Mouse (Mus musculus) forebrain, embryonic 13.5 days (tissue): ENCODE data around the gene Olfr1444. TPM values are rescaled to one million over a fixed set of nuclear protein-coding genes. Genes with fewer than 3 reads are reported as not detected.

Experiments
- ATAC-seq: fragments of 200-750 bp; cut with Nextera tagmentation; 2 replicates; pipeline ENCODE4 v1.8.0; 2017
- H3K27ac ChIP-seq: fragments of 300-500 bp; sonication (generic); 2 replicates; pipeline ENCODE4 v1.5.1; 2015; ENCODE audit warnings: inconsistent platforms, mild to moderate bottlenecking, moderate library complexity
- H3K27me3 ChIP-seq: fragments of 300-500 bp; sonication (generic); 2 replicates; pipeline ENCODE4 v1.6.1; 2015; ENCODE audit warnings: mild to moderate bottlenecking, inconsistent platforms
- H3K36me3 ChIP-seq: fragments of 300-500 bp; sonication (generic); 2 replicates; pipeline ENCODE4 v1.6.1; 2015; ENCODE audit warnings: mild to moderate bottlenecking, inconsistent platforms; ENCODE audit not compliant: poor library complexity, severe bottlenecking
- H3K4me1 ChIP-seq: fragments of 300-500 bp; sonication (generic); 2 replicates; pipeline ENCODE4 v1.6.1; 2015; ENCODE audit warnings: inconsistent platforms
- H3K4me2 ChIP-seq: fragments of 300-500 bp; sonication (generic); 2 replicates; pipeline ENCODE4 v1.6.1; 2015; ENCODE audit warnings: inconsistent platforms, mild to moderate bottlenecking, moderate library complexity
- H3K4me3 ChIP-seq: fragments of 300-500 bp; sonication (generic); 2 replicates; pipeline ENCODE4 v1.5.1; 2015; ENCODE audit warnings: mild to moderate bottlenecking, inconsistent platforms
- H3K9ac ChIP-seq: fragments of 300-500 bp; sonication (generic); 2 replicates; pipeline ENCODE4 v1.6.1; 2015; ENCODE audit warnings: mild to moderate bottlenecking, inconsistent platforms
- H3K9me3 ChIP-seq: fragments of 300-500 bp; sonication (generic); replicated peaks from 2 replicates; pipeline ENCODE4 v1.6.1; 2016; ENCODE audit warnings: inconsistent platforms
- WGBS: fragments of 180-500 bp; shearing (Covaris S2); methylation state at CpG from one replicate; pipeline ENCODE4 v1.1.7; 2015; 5-methylcytosine and 5-hydroxymethylcytosine counted together
- polyA plus RNA-seq: library from polyadenylated mRNA; unstranded; fragments of >200 nt; fragmentation: Nextera tagmentation; extraction: Ambion mirVana; gene quantifications from 2 replicates; pipeline ENCODE4 v1.2.1, GENCODE M21; 2015

Olfr1444 gene
- polyA plus RNA-seq, 1 experiment from 2014 or later, result not detected

GRCm38 (mm10) chr19:12893424-12893823 lies 36.3 kb downstream of the Olfr1444 start, which contains the start of gene Olfr1446:
TSS of gene Olfr1446 (minus strand) at chr19:12893524.
- 85% methylated on average over 1 of the region's 1 CpGs for WGBS
- H3K9ac ChIP-seq, result no peak within 1 kb of the TSS
- no peaks in the 10 kb centered on the region for H3K4me1 ChIP-seq
- no peak within 1 kb of the TSS for H3K27ac ChIP-seq
- no peaks in the 10 kb centered on the region for H3K27me3 ChIP-seq
- H3K36me3 ChIP-seq, result no peaks in the 10 kb centered on the region
- peaks cover 3% of the 10 kb centered on the region; the same call in 1 of the 2 replicates for H3K9me3 ChIP-seq
- H3K4me2 ChIP-seq, result no peak within 1 kb of the TSS
- no peak for ATAC-seq
- no peak within 1 kb of the TSS for H3K4me3 ChIP-seq

- 92% methylated on average over 1 of the region's 1 CpGs for WGBS
- no peaks in the 10 kb centered on the region for H3K9me3 ChIP-seq
- H3K27ac ChIP-seq, result no peak within 1 kb of the TSS
- H3K9ac ChIP-seq, result no peak within 1 kb of the TSS
- H3K4me1 ChIP-seq, result no peaks in the 10 kb centered on the region
- H3K27me3 ChIP-seq, result no peaks in the 10 kb centered on the region
- ATAC-seq, result no peak
- H3K36me3 ChIP-seq, result no peaks in the 10 kb centered on the region
- H3K4me3 ChIP-seq, result no peak within 1 kb of the TSS
- H3K4me2 ChIP-seq, result no peak within 1 kb of the TSS
These were observed 46.6 kb downstream of the Olfr1444 start, which contains the start of gene Olfr1447 for GRCm38 (mm10) chr19:12903643-12904042. TSS of gene Olfr1447 (minus strand) at chr19:12903743.

Other genes with a start within 250 kb of the Olfr1444 start
- gene Glyat, start 224.0 kb upstream of the Olfr1444 start, polyA plus RNA-seq, result not detected in 2 replicates
- gene Olfr1442, start 186.8 kb upstream of the Olfr1444 start, polyA plus RNA-seq, result not detected in 2 replicates
- gene Olfr1443, start 179.2 kb upstream of the Olfr1444 start, polyA plus RNA-seq, result not detected in 2 replicates
- gene Keg1, start 161.5 kb upstream of the Olfr1444 start, polyA plus RNA-seq, result not detected in 2 replicates
- 1.9 and 2.3 TPM in 2 replicates for gene Cntf, start 91.7 kb upstream of the Olfr1444 start, polyA plus RNA-seq
- 16.3 and 16.8 TPM in 2 replicates for gene Zfp91, start 61.2 kb upstream of the Olfr1444 start, polyA plus RNA-seq
- gene Lpxn, start 61.1 kb upstream of the Olfr1444 start, polyA plus RNA-seq, result 0.74 and 0.94 TPM in 2 replicates
- gene Gm5244, start 10.6 kb upstream of the Olfr1444 start, polyA plus RNA-seq, result not detected in 2 replicates
- not detected in 2 replicates for gene Olfr1445, start 26.6 kb downstream of the Olfr1444 start, polyA plus RNA-seq
- gene Olfr1446, start 36.2 kb downstream of the Olfr1444 start, polyA plus RNA-seq, result not detected in 2 replicates
- gene Olfr1447, start 46.5 kb downstream of the Olfr1444 start, polyA plus RNA-seq, result not detected in 2 replicates
- not detected in 2 replicates for gene Olfr1448, start 67.1 kb downstream of the Olfr1444 start, polyA plus RNA-seq
- not detected in 2 replicates for gene Olfr1449, start 73.6 kb downstream of the Olfr1444 start, polyA plus RNA-seq
- gene Olfr1450, start 93.0 kb downstream of the Olfr1444 start, polyA plus RNA-seq, result not detected in 2 replicates
- gene Olfr1451, start 137.7 kb downstream of the Olfr1444 start, polyA plus RNA-seq, result not detected in 2 replicates
- gene Olfr1453, start 171.0 kb downstream of the Olfr1444 start, polyA plus RNA-seq, result not detected in 2 replicates
- gene Olfr1454, start 203.3 kb downstream of the Olfr1444 start, polyA plus RNA-seq, result not detected in 2 replicates
- gene Olfr1457, start 240.6 kb downstream of the Olfr1444 start, polyA plus RNA-seq, result not detected in 2 replicates
- not detected in 2 replicates for gene Olfr1458, start 249.5 kb downstream of the Olfr1444 start, polyA plus RNA-seq